Mouse (Mus musculus) cerebellum, adult (tissue): ENCODE data around the gene Gm20388.
A peak's percentile ranks its signal among the peaks of the same experiment; 100 is the strongest.
"Not testable (repeated sequence)": the region's sequence is repeated elsewhere in the genome, so short reads cannot be mapped to it uniquely, and the experiment has no call there.

ENCODE experiments used
- ATAC-seq: cut with Nextera tagmentation; 2 replicates; pipeline ENCODE4 v1.9.2; 2017; ENCODE audit warnings: mild to moderate bottlenecking, moderate library complexity, mixed read lengths; ENCODE audit not compliant: insufficient number of reproducible peaks, low FRiP score, low TSS enrichment

Gene Gm20388

GRCm38 (mm10) chr8:121398724-121399123 is 1488.1 kb downstream of the Gm20388 start:
- ATAC-seq = no peak

- ATAC-seq = no peak
These were observed 1488.5 kb downstream of the Gm20388 start for GRCm38 (mm10) chr8:121399173-121399572.

GRCm38 (mm10) chr8:121400581-121400980 is 1489.9 kb downstream of the Gm20388 start:
- no peak for ATAC-seq

- ATAC-seq = no peak
These were observed 1493.2 kb downstream of the Gm20388 start for GRCm38 (mm10) chr8:121403821-121404220.

- no peak for ATAC-seq
These were observed 1507.4 kb downstream of the Gm20388 start for GRCm38 (mm10) chr8:121418081-121418480.

- ATAC-seq = no peak
These were observed 1508.9 kb downstream of the Gm20388 start for GRCm38 (mm10) chr8:121419551-121419950.

GRCm38 (mm10) chr8:121421009-121421408 is 1510.4 kb downstream of the Gm20388 start:
- ATAC-seq = no peak

- ATAC-seq = no peak
These were observed 1513.4 kb downstream of the Gm20388 start for GRCm38 (mm10) chr8:121424080-121424479.

- ATAC-seq = no peak
These were observed 1514.0 kb downstream of the Gm20388 start for GRCm38 (mm10) chr8:121424600-121424999.

GRCm38 (mm10) chr8:121431499-121431898 is 1520.9 kb downstream of the Gm20388 start:
- no peak for ATAC-seq

GRCm38 (mm10) chr8:121433466-121433865 is 1522.8 kb downstream of the Gm20388 start:
- ATAC-seq = no peak

GRCm38 (mm10) chr8:121436656-121437055 is 1526.0 kb downstream of the Gm20388 start:
- no peak for ATAC-seq

GRCm38 (mm10) chr8:121437506-121437905 is 1526.9 kb downstream of the Gm20388 start:
- ATAC-seq = no peak

GRCm38 (mm10) chr8:121438111-121438510 is 1527.5 kb downstream of the Gm20388 start:
- peak; percentile 52; the same call in 1 of the 2 replicates for ATAC-seq

GRCm38 (mm10) chr8:121439351-121439750 is 1528.7 kb downstream of the Gm20388 start:
- ATAC-seq = peak; percentile 42; the same call in 1 of the 2 replicates

- no peak for ATAC-seq
These were observed 1532.7 kb downstream of the Gm20388 start for GRCm38 (mm10) chr8:121443361-121443760.

- ATAC-seq = not testable (repeated sequence)
These were observed 1533.9 kb downstream of the Gm20388 start for GRCm38 (mm10) chr8:121444521-121444920.

GRCm38 (mm10) chr8:121445027-121445471 is 1534.4 kb downstream of the Gm20388 start:
- ATAC-seq = no peak

- ATAC-seq = no peak
These were observed 1535.5 kb downstream of the Gm20388 start for GRCm38 (mm10) chr8:121446133-121446532.

GRCm38 (mm10) chr8:121446862-121447261 is 1536.2 kb downstream of the Gm20388 start:
- ATAC-seq = no peak

GRCm38 (mm10) chr8:121450211-121450610 is 1539.6 kb downstream of the Gm20388 start:
- no peak for ATAC-seq

GRCm38 (mm10) chr8:121451404-121452076 is 1540.9 kb downstream of the Gm20388 start:
- ATAC-seq = no peak
